In the genomic region with DNA sequence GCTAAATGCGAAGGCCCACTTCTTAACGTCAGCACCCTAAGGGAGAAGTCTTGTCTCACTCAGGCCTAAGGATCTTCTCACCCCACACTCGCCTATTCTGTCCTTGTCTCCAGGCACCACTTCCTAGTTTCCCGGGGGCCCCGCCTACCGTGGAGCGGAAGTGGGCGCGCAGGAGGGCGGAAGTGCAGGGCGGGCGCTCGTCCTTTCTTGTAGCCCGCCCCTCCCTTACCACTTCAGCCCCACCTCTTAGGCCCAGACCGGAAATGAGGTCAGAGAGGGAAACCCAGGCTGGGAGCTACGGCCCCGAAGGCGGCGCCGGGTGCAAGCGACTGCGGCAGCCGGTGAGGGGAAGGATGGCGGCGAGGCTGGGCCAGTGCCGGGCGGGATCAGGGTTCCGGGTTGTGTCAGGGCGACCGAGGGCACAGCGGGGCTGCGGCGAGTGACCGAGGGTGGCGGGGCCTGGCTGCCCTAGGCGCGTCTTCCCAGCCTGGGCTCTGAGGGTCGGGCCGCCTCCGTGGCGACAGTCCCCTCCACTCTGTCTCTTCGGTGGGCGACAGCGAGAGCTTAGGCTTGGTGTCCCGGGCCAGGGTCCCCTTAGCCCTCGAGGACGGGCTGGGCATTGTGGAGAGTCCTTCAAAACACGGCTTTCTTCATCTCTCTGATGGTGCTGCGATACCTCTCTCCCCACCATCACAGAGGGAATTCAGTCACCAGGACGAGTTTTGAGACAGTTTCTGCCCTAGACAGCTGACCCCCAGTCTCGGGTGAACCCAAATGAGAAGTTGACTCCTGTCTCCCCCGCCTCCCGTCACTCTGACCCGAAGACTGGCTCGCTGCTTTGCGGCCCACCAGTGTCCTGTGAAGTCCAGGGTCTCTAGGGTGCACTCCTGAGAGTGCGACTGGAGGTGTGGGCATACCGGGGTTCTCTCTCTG, we compare ENCODE assay signal across 8 mouse cellular contexts. TPM values are rescaled to one million over a fixed set of nuclear protein-coding genes. Genes with fewer than 3 reads are reported as not detected.
A peak's percentile ranks its signal among the peaks of the same experiment; 100 is the strongest.
DNase-seq lines count a peak whose midpoint lies in the region; ATAC-seq lines count a peak whose summit lies in the region.

Gpatch2l (plus strand) TSS at position 255 of the 933 bp plus-strand sequence.

- intact Hi-C loops in left cerebral cortex, postnatal 14 days (cut with DNase I), result no loop called here

- peak within 1 kb of the TSS; percentile 73 for H3K9ac ChIP-seq in intestine, embryonic 14.5 days (ENCODE audit: low read length)

- under 1% methylated on average over 56 of the region's 58 CpGs for WGBS in intestine, embryonic 14.5 days

- H3K9me3 ChIP-seq in intestine, embryonic 14.5 days (ENCODE audit: control insufficient read depth, low read length), result no peaks in the 10 kb centered on the region

- H3K27ac ChIP-seq in intestine, embryonic 14.5 days (ENCODE audit: low read depth), result peak within 1 kb of the TSS; percentile 55; the same call in 1 of the 2 replicates

- peaks cover 16% of the 10 kb centered on the region for H3K36me3 ChIP-seq in intestine, embryonic 14.5 days (ENCODE audit: control insufficient read depth, insufficient read depth, low read length)

- H3K4me1 ChIP-seq in intestine, embryonic 14.5 days (replicated peaks; ENCODE audit: control insufficient read depth, insufficient read depth, low read length), result peaks cover 9% of the 10 kb centered on the region

- ATAC-seq in intestine, embryonic 14.5 days (replicated peaks; ENCODE audit: low FRiP score, low TSS enrichment, low read depth), result peak; percentile 99

- H3K4me2 ChIP-seq in intestine, embryonic 14.5 days (ENCODE audit: low read length), result peak within 1 kb of the TSS; percentile 73

- peak within 1 kb of the TSS; percentile 67 for H3K4me3 ChIP-seq in intestine, embryonic 14.5 days (ENCODE audit: low read depth, low read length)

- DNase-seq in adrenal gland, adult 18-20 months (ENCODE audit: low spot score in 2 of 2), result peak; percentile 89 to 94
- DNase-seq in embryo, embryonic 11 days, result peak; percentile 99
- peak; percentile 96 for DNase-seq in gastrocnemius, postnatal 25 days
- DNase-seq in intestine, embryonic 14.5 days (ENCODE audit: low spot score), result peak; percentile 93
- DNase-seq in left cerebral cortex, postnatal 14 days (ENCODE audit: low spot score in 2 of 2), result peak; percentile 91 to 93
- DNase-seq in mesoderm, embryonic 11.5 days (ENCODE audit: low read depth, low spot score), result peak; percentile 96
- DNase-seq in right cerebral cortex, postnatal 36 days (ENCODE audit: low spot score in 2 of 2), result peak; percentile 90 to 96
- DNase-seq in yolk sac, embryonic 10.5 days (ENCODE audit: low spot score), result peak; percentile 97

- 0 out of 2 replicates have a peak, but pooled peaks cover 3% of the 10 kb centered on the region for H3K27me3 ChIP-seq in intestine, embryonic 14.5 days (replicated peaks; ENCODE audit: control insufficient read depth, insufficient read depth, low read length)

RNA-seq across cellular contexts. Expression of gene Gpatch2l, which starts in this region (rescaled TPM):
- total RNA-seq in adrenal gland, adult 18-20 months (2021), result 10 to 100 TPM; 18.6 to 20.3 TPM
- 10 to 100 TPM; 10.7 to 10.8 TPM for total RNA-seq in gastrocnemius, postnatal 25 days (2021)
- polyA plus RNA-seq in intestine, embryonic 14.5 days (2014; fragmentation: Nextera tagmentation; extraction: Ambion mirVana), result 14.3 and 16.7 TPM in 2 replicates
- 10 to 100 TPM; 36.7 to 38.0 TPM for total RNA-seq in left cerebral cortex, postnatal 14 days (2021)

Comparison
In these comparisons a context has a peak if more than half of its experiments do, and no peak if none do; other contexts are left out.
1. Peak in every context shown above with its lines: DNase-seq, ATAC-seq, H3K4me3 ChIP-seq and H3K27ac ChIP-seq.